Mouse (Mus musculus): Measurements from ENCODE around the gene Ddx43.

The Ddx43 gene

DNA sequence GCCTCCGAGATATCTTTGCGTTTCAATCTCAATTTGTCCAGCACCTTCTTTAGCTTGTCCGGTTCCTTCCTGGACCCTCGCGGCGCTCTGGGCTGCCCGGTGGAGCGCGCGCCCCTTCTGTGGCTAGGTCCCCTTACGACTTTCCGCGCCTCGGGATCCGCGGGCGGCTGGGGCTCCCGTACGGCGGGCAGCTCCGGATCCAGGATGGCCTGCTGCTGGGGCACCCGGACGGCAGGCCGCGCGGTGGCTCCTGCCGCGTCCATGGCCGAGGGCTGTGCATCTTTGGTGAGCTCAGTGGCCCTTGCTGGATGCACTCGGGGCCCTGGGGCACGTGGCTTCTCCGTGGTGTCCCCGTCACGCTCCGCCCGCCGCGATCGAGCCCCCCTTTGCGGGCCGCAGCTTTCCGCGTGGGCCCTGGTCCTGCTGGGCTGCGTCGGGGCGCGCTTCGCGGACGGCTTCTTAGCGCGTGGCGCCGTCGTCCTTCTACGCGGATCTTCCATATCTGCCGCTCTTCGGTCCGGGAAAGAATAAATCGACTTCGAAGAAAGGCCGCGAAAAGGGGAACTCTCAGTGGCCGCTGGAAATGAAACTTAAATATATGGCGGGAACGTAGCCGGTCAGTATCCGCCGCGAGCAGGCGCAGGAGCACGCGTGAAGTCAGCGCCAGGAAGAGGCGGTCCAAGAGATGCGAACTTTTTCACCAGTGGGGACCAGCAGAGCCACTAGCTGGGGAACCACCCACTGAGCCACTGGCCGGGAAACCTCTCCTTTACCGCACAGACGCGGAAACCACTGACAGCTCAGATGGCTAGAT lies 47.2 kb downstream of the Ddx43 start, which contains the start of gene Cgas:
Gene Cgas, minus strand, starts transcription at position 659 of the 814 bp plus-strand sequence.
- in situ Hi-C loops (cut with MseI, MboI): no loop called here

DNA sequence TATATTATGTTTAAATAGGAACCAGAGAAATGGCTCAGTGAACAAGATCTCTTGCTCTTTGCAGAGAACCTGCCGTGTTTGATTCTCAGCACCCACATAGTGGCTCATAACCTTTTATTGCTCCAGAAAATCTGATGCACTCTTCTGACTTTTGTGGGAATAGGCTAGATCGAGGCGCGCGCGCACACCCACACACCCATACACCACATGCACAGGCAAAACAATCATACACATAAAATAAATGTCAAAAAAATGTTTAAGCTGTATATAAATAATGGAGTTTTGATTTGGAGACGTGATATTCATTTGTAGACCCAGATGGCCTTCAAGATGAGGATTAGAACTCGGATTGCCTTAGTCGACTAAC lies 52.0 kb downstream of the Ddx43 start:
- in situ Hi-C loops (cut with MseI, MboI): no loop called here

DNA sequence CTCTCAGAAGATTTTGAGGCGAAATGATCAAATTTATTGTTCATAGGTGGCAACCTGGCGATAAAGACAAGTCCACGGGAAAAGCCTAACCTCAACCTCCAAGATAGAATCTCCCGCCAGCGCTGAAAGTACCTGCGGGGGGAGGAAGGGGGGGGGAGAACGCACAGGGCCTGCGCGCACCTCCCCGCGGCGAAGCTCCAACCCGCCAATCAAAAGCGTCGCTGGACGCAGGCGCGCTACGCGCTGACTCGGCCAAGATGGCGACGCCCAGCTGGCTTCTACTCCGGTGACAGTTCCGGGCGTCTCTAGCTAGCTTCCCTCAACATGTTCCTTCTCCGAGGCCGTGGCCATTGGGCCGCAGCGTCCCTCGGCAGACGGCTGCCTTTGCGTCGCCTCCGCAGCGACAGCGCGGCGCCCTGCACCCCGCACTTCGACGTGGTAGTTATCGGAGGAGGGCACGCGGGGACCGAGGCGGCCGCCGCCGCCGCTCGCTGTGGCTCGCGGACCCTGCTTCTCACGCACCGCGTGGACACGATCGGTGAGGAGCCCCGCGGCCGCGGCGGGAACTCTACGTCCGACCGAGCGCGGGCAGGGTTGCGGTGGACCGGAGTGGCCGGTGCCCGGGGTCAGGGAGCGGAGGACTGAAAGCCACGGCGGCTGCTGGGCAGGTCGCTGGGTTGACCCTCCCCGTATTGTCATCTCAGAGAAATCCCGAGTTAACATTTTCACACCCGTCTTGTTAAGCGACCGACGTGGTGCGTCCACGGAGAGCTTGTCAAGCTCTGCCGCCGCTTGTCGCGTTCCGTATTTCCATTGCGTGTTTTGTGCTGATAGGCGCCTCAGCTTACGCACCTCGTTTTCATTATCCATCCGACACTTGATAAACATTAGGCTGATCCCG lies 52.6 kb downstream of the Ddx43 start, which contains the start of the genes Mto1 and Gm17324:
Gene Mto1, plus strand, starts transcription at position 236 of the 901 bp plus-strand sequence.
Gene Gm17324, minus strand, starts transcription at position 814 of the 901 bp plus-strand sequence.
- in situ Hi-C loops (cut with MseI, MboI): no loop called here

DNA sequence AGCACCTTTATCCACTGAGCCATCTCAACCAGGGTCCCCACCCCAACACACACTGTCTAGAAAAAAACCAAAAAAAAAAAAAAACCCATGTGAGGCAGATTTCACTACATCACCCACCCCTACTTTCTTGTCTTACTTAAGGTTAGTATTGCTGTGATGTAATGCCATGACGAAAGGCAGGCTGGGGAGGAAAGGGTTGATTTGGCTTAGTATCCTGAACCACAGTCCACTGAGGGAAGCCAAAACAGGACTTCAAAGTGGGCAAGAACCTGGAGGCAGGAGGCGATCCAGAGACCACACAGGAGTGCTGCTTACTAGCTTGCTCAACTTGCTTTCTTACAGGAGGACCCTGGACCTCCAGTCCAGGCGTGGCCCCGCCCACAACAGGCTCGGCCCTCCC lies 54.8 kb downstream of the Ddx43 start:
- in situ Hi-C loops (cut with MseI, MboI): no loop called here

DNA sequence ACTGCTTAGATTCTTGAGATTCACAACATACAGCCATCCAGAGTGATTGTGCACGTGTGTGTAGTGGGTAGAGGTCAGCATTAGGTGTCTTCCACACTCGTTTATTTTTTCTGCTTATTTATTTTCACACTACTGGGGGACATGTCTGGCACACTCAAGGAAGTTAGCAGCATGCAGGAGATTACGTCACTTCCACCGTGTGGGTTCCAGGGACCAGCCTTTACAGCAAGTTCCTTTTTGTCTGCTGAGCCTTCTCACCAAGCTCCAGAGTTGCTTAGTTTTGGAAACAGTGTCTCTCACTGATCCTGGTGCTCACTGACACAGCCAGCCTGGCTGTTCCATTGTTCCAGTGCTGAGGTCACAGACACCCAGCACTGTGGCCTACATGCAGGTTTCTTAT lies 55.8 kb downstream of the Ddx43 start:
- in situ Hi-C loops (cut with MseI, MboI): no loop called here

DNA sequence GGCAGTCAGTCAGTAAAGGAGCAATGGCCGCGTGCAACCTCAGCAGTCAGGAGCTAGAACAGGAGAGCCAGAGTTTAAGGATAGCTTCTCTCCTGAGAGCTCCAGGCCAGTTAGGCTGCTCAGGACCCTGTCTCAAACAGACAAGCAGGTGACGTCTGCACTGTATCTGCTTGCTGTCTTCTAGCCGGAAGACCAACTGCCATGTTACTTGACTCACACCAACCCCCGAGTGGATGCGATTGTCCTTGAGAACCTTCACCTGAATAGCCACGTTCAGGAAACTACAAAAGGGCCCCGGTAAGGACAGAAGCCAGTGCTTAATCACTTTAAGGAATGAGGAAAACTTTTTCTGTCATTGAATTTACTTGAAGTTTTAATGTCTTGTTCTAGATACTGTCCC lies 61.4 kb downstream of the Ddx43 start:
- in situ Hi-C loops (cut with MseI, MboI): no loop called here

DNA sequence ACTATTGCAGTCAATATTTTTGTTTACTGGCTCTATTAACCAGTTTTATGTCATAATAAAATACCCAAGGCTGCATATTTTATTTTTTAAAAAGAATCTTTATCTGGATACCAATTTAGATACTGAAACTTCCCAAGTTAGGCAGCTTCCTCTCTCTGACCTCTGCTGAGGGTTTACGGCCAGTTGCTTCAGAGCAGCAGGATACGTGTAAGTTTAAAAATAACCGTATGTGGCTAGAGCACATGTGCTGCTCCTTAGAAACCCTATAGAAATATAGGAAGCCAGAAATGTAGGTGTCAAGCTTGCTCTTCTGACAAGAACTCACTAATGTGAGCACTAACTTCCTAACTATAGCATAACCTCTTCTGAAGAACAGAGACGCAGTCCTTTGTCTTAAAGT lies 67.8 kb downstream of the Ddx43 start:
- in situ Hi-C loops (cut with MseI, MboI): no loop called here

DNA sequence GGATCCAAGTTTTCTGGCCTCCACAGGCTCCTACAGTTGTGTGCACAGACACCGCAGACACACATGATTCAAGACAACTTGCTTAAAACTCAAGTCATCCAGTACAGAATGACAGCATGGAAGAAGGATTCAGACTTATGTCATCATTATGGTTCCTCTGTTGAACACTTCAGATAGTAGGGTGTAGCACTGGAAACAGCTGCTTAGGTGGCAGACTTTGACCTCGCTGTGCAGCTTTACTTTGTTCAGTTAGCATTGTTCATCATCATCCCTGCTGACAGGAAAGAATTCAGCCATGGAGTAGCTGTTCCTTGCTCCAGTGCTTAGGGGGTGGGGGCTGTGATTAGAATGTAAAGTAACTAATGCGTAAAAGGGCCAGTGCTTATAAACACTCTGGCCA lies 70.1 kb downstream of the Ddx43 start:
- in situ Hi-C loops (cut with MseI, MboI): no loop called here
